Mouse (Mus musculus) stomach, postnatal 0 days (tissue): Measurements from ENCODE around the gene Kcnd3.

Experiments used
- CTCF ChIP-seq: IDR thresholded peaks from 2 replicates; pipeline ENCODE4 v1.5.1; 2016; ENCODE audit warnings: antibody characterized with exemption, low read depth, mild to moderate bottlenecking, moderate library complexity
- EP300 ChIP-seq: optimal IDR thresholded peaks from 2 replicates; pipeline ENCODE3; 2016; ENCODE audit warnings: antibody characterized with exemption

DNA sequence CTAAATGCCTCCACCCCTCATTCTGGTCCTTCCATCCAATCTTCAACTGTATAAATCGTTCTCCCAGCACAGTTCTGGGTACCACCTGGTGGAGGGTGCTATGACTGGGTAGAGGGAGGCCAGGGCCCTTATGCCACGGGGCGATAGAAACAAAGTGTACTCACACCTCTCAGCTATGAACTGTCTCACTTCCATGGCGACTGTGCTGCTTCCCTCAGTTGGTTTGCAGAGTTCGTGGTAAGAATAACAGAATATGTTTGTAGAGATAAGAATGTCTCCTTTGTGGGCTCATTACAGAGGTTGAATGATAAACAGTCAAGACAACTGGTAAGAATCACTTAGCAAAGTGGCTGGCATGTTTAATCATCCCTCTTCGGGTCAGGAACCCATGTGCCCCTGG is 68.3 kb downstream of the Kcnd3 start:
- TF ChIP-seq CTCF (no peak), EP300 (no peak)
